Mouse (Mus musculus) testis, adult 2 months (tissue): ENCODE measurements at regions not wholly inside any gene's neighbourhood (a gene's known extent, or its start where the extent isn't known, plus 50 kb on each side); places are given as distances from the start of the nearest gene placed in this dataset.

Source experiments
- CTCF ChIP-seq: fragments of 200-500 bp; IDR thresholded peaks from 2 replicates; pipeline ENCODE4 v1.5.1; 2012; ENCODE audit warnings: low read depth, mild to moderate bottlenecking, inconsistent platforms, low read length, moderate library complexity; ENCODE audit not compliant: control insufficient read depth, insufficient read depth, insufficient replicate concordance
- POLR2A ChIP-seq: fragments of 200-500 bp; IDR thresholded peaks from 2 replicates; pipeline ENCODE4 v1.6.1; 2012; ENCODE audit warnings: low read depth, mild to moderate bottlenecking, inconsistent platforms, low read length, moderate library complexity; ENCODE audit not compliant: control insufficient read depth

GRCm38 (mm10) chr1:14504767-14505343 is 1588.3 kb downstream of the 4930444P10Rik start:
- TF ChIP-seq CTCF (no peak), POLR2A (no peak)
